Mouse (Mus musculus) layer of hippocampus, adult 9-10 months (tissue): ENCODE data around the gene Tmem39a.
A peak's percentile ranks its signal among the peaks of the same experiment; 100 is the strongest.

Experiments
- DNase-seq: peaks from one replicate; pipeline ENCODE4 v3.0.0; 2022; ENCODE audit warnings: low spot score

The Tmem39a gene

DNA sequence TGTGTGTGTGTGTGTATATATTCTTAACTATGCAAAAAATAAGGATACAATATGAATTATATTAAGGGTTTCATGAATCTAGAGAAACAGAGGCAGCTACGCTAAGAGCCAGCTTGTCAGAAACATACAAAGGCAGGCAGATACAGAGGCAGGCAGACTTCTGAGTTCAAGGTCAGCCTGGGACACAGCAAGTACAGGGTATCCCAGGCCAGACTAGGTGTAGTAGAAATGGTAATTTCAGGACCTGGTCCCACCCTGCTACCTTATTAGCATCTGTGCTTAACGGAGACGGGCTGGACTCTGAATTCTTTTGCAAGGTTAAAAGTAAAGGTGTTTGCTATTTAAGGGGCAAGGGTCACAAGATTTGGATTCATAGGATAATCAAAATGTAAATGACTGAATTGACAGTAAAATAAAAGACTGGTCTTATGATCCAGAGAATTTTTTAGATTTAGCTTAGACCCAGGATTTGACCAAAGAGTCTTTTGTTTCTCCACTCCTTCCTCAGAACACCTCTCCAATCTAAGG, at the start of gene Tmem39a:
Gene Tmem39a, plus strand, starts transcription at position 478 of the 528 bp plus-strand sequence.
- no peak for DNase-seq

DNA sequence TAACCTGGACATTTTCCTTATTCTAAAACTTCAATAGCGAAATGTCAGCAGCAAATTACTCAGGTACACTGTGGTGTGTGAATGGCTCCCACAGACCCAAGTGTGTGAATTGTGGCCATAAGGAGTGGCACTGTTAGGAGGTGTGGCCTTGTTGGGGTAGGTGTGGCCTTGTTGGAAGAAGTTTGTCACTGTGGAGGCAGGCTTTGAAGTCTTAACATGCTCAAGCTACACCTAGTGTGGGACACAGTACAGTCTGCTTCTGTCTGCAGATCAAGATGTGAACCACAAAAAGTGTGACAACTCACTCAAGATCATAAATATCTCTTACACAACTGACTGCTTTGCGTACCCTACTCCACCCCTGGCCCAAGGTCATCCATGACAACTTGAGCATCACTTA, 47.7 kb upstream of the Tmem39a start:
- no peak for DNase-seq

DNA sequence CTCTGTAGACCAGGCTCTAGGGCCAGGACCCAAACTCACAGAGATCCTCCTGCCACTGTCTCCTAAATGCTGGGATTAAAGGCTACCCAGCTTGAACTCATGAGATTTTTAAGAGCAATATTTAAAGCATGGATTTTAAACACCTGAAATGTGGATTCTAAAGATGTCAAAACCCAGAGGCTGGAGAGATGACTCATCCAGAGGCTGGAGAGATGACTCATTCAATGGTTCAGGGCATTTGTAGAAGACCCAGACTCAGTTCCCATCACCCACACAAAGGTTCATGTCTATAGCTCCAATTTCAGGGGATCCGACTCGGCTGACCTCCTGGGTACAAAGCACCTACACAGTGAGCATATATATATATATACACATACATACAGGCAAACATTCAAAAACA, 39.4 kb upstream of the Tmem39a start:
- DNase-seq, result no peak

DNA sequence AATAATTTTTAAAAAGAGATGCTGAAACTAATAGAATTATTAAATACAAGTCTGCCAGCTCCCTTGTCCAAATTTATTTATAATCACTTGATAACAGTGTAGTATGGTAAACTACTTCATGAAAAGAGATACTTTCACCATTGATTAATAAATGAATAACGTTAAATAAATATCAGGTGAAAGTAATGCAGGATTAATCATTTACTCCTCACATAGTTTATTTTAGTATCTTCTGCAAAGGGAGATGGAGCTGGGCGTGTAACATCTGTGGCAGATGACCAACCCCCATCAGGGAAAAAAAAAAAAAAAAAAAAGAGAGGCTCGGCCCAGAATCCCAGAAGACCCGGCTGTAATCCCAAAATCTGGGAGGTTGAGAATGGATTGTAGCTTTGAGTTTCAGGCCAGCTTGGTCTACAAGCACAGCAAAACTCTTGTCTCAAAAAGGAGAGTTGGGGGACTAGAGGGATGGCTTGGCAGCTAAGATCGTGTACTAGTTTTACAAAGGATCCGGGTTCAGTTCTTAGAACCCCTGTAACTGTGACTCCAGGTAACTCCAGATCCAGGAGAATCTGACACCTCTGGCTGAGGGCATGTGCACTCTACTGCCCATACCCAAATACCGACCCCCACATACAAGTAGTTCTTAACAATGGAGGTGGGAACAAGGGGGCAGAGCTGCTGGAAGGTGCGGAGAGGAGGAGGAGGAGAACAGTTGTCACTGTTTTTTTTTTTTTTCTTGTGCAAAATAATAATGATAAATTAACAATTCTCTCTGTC, 37.1 kb upstream of the Tmem39a start:
- DNase-seq, result no peak

DNA sequence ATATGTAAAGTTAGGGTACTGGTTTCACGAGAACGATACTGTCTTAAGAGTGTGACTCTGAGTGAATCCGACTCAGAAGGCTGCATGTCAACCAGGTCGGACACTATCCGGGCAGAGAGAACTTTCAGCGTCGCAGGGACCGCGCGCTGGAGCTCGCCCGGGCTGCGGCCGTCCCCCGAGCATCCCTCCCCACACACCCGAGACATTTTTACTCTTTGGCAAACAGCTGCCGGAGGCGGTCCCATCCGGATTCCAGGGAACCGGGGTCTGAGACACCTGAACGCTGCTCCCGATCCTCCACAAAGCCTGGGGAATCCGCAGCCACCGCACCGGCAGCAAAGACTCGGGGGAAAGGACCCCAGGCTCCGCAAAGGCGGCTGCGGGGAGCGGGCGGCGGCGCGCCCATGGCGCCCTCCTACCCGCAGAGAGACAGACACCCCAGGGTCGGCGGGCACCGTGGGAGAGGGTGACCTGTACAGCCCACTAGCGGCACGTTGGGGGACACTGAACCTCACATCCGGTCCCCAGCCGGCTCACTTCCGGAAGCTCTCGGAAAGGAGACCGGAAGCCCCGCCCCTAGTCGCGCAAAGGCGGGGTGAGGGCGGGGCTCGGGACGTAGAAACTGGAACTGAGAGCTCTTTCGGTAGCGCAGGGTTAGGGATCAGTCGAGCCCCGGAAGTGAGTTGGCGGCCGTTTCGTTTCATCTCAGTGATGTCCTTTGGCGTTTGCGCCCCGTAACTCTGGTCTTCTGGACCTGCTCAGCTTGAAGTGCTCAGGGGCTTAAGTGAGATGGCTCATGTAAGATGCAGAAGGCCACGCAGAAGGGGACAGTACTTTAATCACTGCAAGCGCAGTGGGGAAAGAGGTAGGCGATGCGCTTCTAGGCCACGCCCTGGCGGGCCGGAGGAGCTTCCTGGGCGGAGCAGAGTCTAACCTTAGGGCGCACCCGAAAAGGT, 36.1 kb upstream of the Tmem39a start, which contains the start of gene Timmdc1:
Gene Timmdc1, minus strand, starts transcription at position 535 of the 956 bp plus-strand sequence.
- peak; percentile 83 for DNase-seq

DNA sequence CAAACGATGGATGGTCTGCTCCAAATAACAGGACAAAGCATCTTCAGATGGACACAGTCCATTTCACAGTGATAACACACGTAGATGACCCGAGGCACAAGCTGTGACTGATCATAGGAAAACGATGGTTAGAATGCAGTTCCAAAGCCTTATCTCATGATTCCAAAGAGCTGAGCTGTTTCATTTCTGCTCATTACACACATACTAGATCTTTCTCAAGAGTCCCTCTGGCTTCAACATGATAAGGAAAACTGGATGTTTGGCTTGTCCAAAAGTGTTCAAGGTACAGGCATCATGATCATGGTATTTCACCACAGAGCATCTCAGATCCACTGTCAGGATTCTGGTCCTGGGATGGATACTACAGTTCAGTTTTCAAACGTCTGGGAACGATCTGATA, 32.2 kb upstream of the Tmem39a start:
- no peak for DNase-seq

DNA sequence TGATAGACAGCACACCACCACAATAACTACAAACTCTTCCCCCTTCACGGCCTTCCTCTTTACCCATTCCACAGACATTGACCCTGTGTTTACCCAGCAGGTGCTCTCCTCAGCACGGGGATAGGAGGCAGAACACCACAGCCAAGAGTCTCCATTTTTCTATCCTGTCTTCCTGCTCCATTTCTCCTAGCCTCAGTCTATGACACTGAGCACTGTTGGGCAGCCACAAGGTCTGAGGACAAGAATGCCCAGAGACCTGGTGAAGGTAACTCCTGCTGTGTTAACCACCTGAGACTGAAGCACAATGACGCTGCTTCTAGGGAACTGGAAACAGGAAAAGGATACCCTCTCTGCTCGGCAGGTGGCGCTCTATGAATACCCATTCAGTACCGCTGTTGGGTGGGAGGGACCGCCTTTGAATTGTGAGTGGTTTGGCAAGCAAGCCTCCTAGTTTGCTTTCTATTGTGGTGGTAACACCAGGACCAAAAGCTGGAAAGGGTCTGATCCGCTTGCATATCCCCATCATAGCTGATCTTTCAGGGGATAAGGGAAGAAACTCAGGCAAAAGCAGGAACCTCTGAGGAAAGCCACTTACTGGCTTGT, 21.9 kb upstream of the Tmem39a start:
- peak; percentile 72 for DNase-seq

DNA sequence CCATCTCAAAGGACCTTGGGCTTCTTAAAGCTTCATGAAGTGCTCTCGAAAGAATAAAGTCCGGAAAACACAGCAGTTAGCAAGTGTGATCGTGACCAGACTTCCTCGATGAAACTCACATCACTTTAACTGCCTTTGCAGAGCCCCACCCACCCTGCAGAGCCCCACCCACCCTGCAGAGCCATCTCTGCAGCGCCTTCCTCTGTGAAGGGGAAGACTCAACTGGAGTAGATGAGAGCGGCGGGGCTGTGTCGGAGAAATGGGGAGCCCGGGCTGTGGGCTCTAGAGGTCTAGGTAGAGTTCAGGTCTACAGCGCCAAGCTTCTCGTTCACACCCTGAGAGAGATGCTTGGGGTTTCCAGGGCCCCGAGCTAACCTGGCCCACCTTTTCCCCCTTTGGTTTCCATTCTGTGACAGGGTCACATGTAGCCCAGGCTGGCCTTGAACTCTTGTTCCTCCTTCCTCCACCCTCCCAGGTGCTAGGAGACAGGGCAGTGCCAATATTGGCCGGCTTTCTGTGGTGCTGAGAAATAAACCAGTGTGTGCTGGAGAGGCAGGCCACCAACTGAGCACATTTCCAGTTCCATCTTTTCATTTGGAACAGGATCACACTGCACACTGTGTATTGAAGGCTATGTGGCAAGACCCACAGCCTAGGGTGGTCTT, 19.6 kb upstream of the Tmem39a start:
- DNase-seq, result no peak

DNA sequence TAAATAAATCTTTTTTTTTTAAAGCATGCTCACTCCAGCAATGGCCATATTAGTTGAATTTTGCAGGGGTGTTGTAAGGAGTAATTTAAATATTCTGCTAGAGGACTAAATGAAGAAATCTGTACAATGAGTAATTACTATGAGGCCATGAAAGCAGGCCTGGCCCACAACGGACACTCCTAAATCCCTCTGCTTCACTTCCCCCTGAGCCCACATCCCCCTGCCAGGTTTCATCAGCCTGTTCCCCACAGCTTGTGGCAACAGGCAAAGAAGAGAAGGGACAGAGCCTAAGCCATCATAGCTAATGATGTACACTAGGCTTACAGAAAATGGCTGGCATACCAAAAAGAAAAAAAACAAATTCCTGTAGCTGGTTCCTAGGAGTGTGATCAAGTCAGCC, 10.5 kb upstream of the Tmem39a start:
- DNase-seq, result no peak

DNA sequence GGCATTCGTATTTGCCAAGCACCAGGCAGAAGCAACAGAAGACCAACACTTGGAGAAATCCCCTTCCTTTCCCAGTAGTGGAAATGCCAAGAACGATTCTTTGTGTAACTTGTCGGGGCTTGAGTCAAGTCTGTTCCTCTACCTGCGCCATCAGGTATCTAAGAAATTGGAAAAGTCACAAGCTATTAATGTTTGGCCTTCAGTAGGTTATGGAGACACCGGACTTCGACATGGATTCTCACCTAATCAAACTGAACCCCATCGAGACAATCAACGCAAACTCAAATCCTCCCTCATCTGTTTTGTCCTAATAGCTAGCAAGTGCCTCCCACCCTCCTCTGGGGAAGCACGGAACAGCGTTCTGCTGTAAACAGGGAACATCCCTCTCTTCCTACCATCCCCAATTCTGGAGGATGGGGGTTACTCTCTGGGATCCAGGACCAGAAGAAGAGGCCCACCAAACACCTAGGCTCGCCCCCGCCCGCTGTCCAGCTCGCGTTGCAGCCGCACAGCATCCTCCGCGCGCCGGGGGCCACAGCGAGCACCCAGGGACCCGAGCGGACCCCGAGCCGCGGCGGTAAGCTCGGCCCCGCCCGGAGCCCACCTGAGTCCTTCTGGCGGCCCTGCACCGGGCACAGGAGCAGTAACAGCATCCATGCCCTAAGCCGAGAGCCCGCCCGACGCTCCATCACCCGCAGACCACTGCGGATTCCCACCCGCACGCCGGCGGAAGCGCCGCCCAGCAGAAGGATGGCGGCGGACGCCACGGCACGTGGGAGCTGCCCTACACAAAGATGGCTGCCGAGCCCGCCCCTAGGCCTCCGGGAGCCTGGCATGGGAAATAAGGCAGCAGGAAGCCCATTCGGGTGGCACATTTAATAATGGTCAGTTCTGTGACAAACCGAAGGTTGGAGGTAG, 8.8 kb upstream of the Tmem39a start, which contains the start of gene Poglut1:
Gene Poglut1, minus strand, starts transcription at position 780 of the 918 bp plus-strand sequence.
- DNase-seq, result peak; percentile 41

DNA sequence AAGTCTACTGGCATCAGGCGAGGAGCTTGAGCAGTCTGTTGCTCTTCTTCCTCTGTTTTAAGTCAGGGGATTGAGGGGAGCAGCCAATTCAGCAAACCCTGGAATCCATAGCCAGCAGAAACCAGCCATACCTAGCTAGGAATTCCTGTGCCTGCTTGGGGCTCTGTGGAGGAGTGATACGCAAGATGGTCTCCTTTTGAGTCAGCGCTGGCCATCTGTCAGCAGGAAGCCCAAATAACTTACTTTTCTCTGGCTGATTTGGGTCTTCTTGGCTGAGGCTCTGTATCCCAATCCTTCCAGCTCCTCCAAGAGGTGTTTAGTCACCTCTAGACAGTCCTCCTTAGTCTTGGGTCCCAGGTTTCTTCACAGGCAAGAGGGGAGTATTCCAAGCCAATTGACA, 2.5 kb upstream of the Tmem39a start:
- no peak for DNase-seq

DNA sequence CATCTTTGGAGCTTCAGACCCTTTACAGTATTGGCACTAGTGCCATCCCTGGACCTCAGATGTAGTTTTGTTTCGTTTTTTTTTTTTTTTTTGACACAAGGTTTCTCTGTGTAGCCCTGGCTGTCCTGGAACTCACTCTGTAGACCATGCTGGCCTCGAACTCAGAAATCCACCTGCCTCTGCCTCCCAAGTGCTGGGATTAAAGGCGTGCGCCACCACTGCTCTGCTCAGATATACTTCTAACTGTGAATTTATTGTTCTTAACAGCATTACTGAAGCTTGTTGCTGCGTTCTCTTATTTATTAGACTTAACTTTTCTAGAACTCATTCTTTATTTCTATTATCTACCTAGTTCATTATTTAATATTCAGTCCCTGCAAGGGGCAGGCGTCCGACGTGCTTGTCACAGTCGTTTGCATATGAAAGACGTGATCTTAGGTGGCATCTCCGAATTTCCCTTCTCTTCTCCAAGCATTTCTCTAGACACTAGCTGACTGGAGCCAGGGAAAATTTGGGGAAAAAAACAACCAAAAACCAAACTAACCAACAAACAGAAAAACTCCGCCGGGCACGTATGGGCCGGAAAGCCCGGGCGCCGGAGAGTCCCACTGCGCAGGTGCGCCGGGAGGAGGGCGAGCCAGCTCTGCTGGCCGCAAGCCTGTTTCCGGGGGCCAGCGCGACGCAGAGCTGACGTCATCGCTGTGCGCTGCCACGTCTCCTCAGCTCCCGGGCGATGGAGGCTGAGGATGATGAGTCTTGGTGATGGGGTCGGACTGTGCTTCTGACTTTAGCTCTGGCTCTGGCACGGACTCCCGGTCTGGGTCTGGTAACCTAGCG, 3.9 kb downstream of the Tmem39a start:
- DNase-seq, result peak; percentile 82

DNA sequence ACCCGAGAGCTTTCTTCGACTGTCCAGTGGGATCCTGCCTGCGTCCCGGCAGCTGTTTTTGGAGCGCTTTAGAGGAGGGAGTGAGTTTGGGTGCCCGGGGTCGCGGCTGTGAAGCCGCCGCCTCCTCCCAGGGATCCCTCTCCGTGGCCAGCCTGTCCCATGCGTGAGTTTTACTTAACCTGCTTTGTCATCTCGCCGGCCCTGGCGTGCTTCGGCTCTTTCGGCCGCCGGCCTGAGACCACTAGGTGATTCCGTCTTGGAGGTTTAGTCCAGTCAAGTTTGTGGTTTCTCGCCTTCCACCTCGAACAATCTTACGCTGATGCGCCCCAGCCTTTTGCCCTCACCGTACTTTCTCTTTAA, 4.5 kb downstream of the Tmem39a start:
- no peak for DNase-seq

DNA sequence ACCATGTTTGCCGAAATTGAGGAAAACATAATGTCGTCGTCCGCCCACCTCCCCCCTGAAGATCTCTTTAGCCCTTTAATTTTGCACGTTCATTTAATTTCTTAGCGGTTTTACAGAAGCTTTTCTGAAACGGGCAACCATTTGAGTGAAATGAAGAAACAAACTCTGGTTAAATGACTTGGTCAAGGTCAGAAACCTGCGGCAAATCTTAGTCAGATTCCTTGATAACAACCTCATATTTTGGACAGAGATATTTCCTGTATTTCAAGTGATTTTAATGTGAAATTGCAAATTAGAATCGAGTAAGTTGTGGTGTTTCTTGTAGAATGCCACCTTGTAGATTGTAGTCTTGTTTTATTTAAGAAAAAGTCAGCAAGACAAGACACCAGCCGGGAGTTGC, 5.0 kb downstream of the Tmem39a start:
- no peak for DNase-seq

DNA sequence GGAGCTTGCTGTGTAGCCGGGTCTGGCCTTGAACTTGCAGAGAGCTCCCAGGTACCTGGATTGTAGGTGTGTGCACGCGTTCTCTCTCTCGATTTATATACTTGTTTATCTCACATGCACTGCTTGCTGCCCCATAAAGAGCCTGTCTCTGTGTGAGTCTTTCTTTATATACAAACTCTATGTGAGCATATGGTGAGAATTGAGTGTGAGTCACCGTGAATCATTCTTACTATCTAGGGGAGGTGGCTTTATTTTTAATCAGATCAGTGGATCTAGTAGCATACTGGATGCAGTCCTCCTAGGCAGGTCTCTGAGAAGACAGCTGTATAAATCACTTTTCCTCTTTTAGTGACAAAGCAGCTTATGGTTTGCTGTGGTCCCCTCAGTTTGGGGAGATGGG, 9.7 kb downstream of the Tmem39a start:
- DNase-seq, result no peak

DNA sequence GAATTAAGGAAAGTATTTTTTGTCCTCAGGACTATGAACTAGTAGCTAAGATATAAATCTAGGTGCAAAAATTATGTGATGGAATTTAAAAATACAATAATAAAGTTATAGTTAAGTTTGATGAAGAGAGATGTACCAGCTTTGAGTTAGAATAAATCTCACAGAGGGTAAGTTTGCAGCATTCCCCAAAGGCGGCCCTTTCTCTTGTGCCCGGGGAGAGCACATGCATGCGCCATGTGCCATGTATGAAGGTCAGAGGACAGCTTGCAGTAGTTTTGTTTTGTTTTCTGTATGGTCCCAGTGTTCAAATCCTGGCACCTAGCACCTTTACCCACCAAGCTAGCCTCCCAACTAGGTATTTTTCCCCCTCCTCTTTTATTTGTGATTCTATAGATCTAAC, 13.0 kb downstream of the Tmem39a start:
- DNase-seq, result no peak

DNA sequence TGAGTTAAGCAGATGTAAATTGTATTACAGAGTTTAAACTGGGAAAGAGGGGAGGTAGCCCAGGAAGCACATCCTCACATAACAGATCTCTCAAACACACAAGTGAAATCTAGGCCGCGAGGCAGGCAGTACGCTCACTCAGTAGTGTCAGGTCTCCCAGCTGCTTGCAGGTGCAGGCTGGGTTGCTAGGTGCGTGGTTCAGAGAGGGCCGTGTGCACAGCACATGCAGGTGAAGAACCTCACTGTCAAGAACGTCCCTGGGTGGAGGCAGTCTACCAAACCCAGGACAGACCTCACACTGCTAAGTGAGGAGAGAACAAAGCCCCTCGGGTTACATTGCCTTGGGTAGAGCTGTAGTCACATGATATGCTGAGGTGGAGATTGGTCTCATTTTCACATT, 26.3 kb downstream of the Tmem39a start:
- no peak for DNase-seq

DNA sequence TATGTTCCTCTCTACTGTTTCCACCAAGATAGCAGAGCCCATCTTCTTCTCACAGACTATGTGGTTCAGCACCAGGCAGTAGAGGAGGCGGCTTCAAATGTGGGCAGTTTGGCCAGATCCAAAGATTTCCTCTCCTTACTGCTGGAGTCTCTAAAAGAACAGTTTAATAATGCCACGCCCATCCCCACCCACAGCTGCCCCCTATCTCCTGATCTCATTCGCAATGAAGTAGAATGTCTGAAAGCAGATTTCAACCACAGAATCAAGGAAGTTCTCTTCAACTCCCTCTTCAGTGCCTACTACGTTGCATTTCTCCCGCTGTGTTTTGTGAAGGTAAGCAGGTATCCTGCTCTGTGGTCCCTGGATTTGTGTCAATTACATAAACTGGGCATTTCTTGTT, 26.7 kb downstream of the Tmem39a start:
- no peak for DNase-seq

DNA sequence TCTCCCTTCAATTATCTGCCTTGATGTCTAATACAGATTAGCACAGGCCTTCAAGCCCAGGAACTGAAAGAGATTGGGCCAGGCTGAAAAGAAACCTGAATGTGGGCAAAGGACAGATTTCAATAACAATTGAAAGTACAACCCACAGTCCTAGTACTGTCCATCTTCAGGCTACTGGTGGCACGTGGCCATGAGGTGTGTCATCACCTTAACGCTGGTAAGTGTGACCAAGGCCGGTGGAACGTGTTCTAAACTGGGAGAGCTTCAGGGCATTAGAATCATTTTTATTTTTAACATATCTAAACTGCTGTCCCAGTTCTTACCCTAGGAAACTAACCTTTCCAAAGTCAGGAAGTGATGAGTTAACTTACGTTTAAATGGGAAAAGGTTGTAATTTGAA, 28.7 kb downstream of the Tmem39a start:
- DNase-seq, result no peak

DNA sequence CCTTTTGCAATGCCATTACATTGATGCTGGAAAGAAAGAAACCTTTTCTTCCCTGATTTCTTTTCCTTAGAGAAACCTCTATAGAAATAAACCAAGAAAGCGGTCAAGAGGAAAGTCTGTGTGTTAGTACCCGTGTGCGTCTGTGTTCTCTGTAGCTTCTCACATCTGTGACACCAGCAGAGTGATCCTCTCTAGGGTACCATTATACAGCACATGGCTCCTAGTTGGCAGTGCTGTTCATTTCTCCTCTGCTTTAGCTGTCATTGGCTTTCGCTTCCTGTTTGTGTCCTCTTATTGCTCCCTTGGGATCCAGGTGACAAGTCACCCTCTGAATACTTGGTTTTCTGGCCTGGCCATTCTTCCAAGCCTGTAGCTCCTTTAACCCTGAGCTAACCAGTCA, 29.1 kb downstream of the Tmem39a start:
- no peak for DNase-seq
